Mouse (Mus musculus): ENCODE results near the gene Msmp. TPM values are rescaled to one million over a fixed set of nuclear protein-coding genes. Genes with fewer than 3 reads are reported as not detected.
A peak's percentile ranks its signal among the peaks of the same experiment; 100 is the strongest.

The Msmp gene
- polyA plus RNA-seq, 1 experiment from 2014 or later, result 0.49 TPM

GRCm38 (mm10) chr4:43583421-43583820, 873 bp downstream of the Msmp start:
- Histone ChIP-seq H3K4me2 (ENCODE audit: low read length) (no peak overlapping the region), H3K9me3 (ENCODE audit: control insufficient read depth, low read length) (no peaks in the 10 kb centered on the region), H3K27me3 (replicated peaks; ENCODE audit: control insufficient read depth, insufficient read depth, low read length) (no peaks in the 10 kb centered on the region), H3K4me1 (replicated peaks; ENCODE audit: control insufficient read depth, insufficient read depth, low read length) (peaks cover 8% of the 10 kb centered on the region), H3K9ac (ENCODE audit: low read length) (no peak overlapping the region), H3K36me3 (ENCODE audit: control insufficient read depth, insufficient read depth, low read length) (peaks cover 41% of the 10 kb centered on the region), H3K4me3 (ENCODE audit: low read depth, low read length) (no peak overlapping the region), H3K27ac (ENCODE audit: low read depth) (no peak overlapping the region)
- ATAC-seq (replicated peaks; ENCODE audit: low FRiP score, low TSS enrichment, low read depth) (no peak), DNase-seq (ENCODE audit: low spot score) (peak; percentile 29)
- WGBS, result 65% methylated on average over 7 of the region's 7 CpGs

DNA sequence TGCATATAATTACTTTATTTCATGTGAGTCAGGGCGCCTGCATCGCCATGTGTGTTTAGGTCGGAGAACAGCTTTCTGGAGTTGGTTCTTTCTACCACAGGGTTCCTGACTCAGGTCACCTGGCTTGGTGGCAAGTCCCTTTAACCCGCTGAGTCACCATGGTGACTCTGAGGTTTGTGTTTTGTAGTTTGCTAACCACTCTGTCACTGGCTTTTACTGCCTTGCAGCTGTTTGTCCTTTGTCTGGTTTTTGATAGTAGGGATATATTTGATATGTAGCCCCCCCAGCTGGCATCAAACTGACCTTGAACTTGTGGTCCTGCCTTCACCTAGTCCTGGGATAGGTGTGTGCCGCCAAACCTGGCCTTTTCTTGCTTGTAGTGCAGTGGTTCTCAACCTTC, 2.1 kb downstream of the Msmp start:
- DNase-seq (ENCODE audit: low spot score) (peak; percentile 34), ATAC-seq (replicated peaks; ENCODE audit: low FRiP score, low TSS enrichment, low read depth) (no peak)
- Histone ChIP-seq H3K9ac (ENCODE audit: low read length) (no peak overlapping the region), H3K4me1 (replicated peaks; ENCODE audit: control insufficient read depth, insufficient read depth, low read length) (peaks cover 15% of the 10 kb centered on the region), H3K4me3 (ENCODE audit: low read depth, low read length) (no peak overlapping the region), H3K27me3 (replicated peaks; ENCODE audit: control insufficient read depth, insufficient read depth, low read length) (no peaks in the 10 kb centered on the region), H3K36me3 (ENCODE audit: control insufficient read depth, insufficient read depth, low read length) (peaks cover 41% of the 10 kb centered on the region), H3K9me3 (ENCODE audit: control insufficient read depth, low read length) (no peaks in the 10 kb centered on the region), H3K27ac (ENCODE audit: low read depth) (no peak overlapping the region), H3K4me2 (ENCODE audit: low read length) (no peak overlapping the region)
- 89% methylated on average over 5 of the region's 5 CpGs for WGBS

DNA sequence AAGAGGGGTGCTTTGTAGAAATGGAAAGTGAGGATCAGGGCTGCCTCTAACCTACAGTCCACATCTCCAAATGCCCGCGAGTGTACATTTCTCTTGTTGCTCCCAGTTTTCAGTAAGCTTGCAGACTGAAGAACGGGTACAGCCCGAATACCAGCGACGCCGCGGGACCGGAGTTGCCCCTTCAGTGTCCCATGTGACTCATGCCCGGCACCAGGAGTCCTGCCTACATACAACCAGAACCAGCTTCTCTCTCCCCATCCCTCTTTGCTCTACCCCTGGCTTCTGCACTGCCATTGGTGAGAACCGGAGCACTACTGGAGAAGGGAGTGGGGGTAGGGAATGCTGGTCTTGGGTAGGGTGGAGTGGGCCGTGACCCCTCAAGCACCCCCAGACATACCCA, 2.9 kb downstream of the Msmp start:
- H3K9ac ChIP-seq (ENCODE audit: low read length), result no peak overlapping the region
- DNase-seq (ENCODE audit: low spot score) (peak; percentile 29), ATAC-seq (replicated peaks; ENCODE audit: low FRiP score, low TSS enrichment, low read depth) (no peak)
- no peaks in the 10 kb centered on the region for H3K9me3 ChIP-seq (ENCODE audit: control insufficient read depth, low read length)
- H3K4me3 ChIP-seq (ENCODE audit: low read depth, low read length), result no peak overlapping the region
- WGBS, result 93% methylated on average over 12 of the region's 12 CpGs
- H3K27me3 ChIP-seq (replicated peaks; ENCODE audit: control insufficient read depth, insufficient read depth, low read length), result no peaks in the 10 kb centered on the region
- H3K4me1 ChIP-seq (replicated peaks; ENCODE audit: control insufficient read depth, insufficient read depth, low read length), result peaks cover 23% of the 10 kb centered on the region
- no peak overlapping the region for H3K4me2 ChIP-seq (ENCODE audit: low read length)
- H3K27ac ChIP-seq (ENCODE audit: low read depth), result no peak overlapping the region
- peaks cover 41% of the 10 kb centered on the region for H3K36me3 ChIP-seq (ENCODE audit: control insufficient read depth, insufficient read depth, low read length)

- Histone ChIP-seq H3K9ac (ENCODE audit: low read length) (no peak overlapping the region), H3K4me1 (replicated peaks; ENCODE audit: control insufficient read depth, insufficient read depth, low read length) (peaks cover 27% of the 10 kb centered on the region), H3K4me2 (ENCODE audit: low read length) (no peak overlapping the region), H3K36me3 (ENCODE audit: control insufficient read depth, insufficient read depth, low read length) (peaks cover 41% of the 10 kb centered on the region), H3K9me3 (ENCODE audit: control insufficient read depth, low read length) (no peaks in the 10 kb centered on the region), H3K27ac (ENCODE audit: low read depth) (no peak overlapping the region), H3K27me3 (replicated peaks; ENCODE audit: control insufficient read depth, insufficient read depth, low read length) (no peaks in the 10 kb centered on the region), H3K4me3 (ENCODE audit: low read depth, low read length) (no peak overlapping the region)
- DNase-seq (ENCODE audit: low spot score) (peak; percentile 27), ATAC-seq (replicated peaks; ENCODE audit: low FRiP score, low TSS enrichment, low read depth) (no peak)
- 97% methylated on average over 5 of the region's 5 CpGs for WGBS
These were observed 3.6 kb downstream of the Msmp start for GRCm38 (mm10) chr4:43580721-43581120.

- WGBS, result 87% methylated on average over 6 of the region's 6 CpGs
- H3K9me3 ChIP-seq (ENCODE audit: control insufficient read depth, low read length), result no peaks in the 10 kb centered on the region
- H3K27ac ChIP-seq (ENCODE audit: low read depth), result no peak overlapping the region
- peak overlapping the region; percentile 85; the same call in 1 of the 2 replicates for H3K9ac ChIP-seq (ENCODE audit: low read length)
- peaks cover 41% of the 10 kb centered on the region for H3K36me3 ChIP-seq (ENCODE audit: control insufficient read depth, insufficient read depth, low read length)
- H3K4me2 ChIP-seq (ENCODE audit: low read length), result peak overlapping the region; percentile 99
- H3K4me3 ChIP-seq (ENCODE audit: low read depth, low read length), result peak overlapping the region; percentile 77
- peaks cover 35% of the 10 kb centered on the region for H3K4me1 ChIP-seq (replicated peaks; ENCODE audit: control insufficient read depth, insufficient read depth, low read length)
- ATAC-seq (replicated peaks; ENCODE audit: low FRiP score, low TSS enrichment, low read depth) (no peak), DNase-seq (ENCODE audit: low spot score) (no peak)
- H3K27me3 ChIP-seq (replicated peaks; ENCODE audit: control insufficient read depth, insufficient read depth, low read length), result no peaks in the 10 kb centered on the region
These were observed 4.6 kb downstream of the Msmp start for GRCm38 (mm10) chr4:43579731-43580130.

GRCm38 (mm10) chr4:43579256-43579655, 5.0 kb downstream of the Msmp start:
- Histone ChIP-seq H3K36me3 (ENCODE audit: control insufficient read depth, insufficient read depth, low read length) (peaks cover 41% of the 10 kb centered on the region), H3K4me1 (replicated peaks; ENCODE audit: control insufficient read depth, insufficient read depth, low read length) (peaks cover 35% of the 10 kb centered on the region), H3K27ac (ENCODE audit: low read depth) (peak overlapping the region; percentile 70; the same call in 1 of the 2 replicates), H3K4me3 (ENCODE audit: low read depth, low read length) (peak overlapping the region; percentile 77), H3K9me3 (ENCODE audit: control insufficient read depth, low read length) (no peaks in the 10 kb centered on the region), H3K4me2 (ENCODE audit: low read length) (peak overlapping the region; percentile 99), H3K9ac (ENCODE audit: low read length) (peak overlapping the region; percentile 85), H3K27me3 (replicated peaks; ENCODE audit: control insufficient read depth, insufficient read depth, low read length) (no peaks in the 10 kb centered on the region)
- no peak for ATAC-seq (replicated peaks; ENCODE audit: low FRiP score, low TSS enrichment, low read depth)
- WGBS, result 3% methylated on average over 10 of the region's 10 CpGs
- DNase-seq (ENCODE audit: low spot score), result no peak

DNA sequence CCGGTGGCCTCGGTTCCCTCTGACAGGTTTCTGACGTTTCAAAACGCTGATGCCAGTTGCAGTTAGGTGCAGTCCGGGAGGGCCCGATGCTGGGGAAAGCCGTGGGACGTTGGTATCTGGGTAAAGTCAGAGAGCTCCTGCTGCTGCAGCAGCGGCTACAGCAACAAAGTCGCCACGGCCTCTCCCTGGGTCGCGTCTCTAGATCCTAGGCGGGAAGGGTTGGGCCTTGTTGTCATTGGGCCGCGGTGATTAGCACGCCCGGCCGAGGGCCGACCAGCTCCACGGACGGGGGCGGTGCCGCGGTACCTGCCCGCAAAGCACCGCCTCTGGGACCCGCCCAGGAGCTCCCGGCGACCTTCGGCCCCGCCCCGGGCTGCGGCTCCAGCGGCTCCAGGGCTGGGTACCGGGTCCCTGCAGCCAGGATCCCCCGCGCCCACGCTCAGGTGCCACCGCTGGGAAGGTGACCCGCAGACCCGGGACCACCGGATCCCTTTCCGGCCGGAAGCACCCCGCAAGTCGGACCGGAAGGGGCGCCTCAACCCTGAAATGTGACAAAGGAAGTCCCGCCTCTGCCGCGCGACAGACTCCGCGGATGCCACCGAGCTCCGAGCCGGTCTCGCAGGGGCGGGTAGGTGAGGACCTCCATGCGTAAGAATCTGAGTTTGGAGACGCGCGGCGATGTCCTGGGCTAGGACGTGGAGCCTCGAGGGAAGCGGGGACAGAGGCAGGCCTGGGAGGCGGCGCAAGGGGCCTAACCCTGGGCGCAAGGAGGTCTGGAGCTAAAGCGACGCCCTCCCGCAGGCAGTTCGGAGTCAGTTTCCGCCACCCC, 5.7 kb downstream of the Msmp start, which contains the start of the genes Rgp1 and Gba2:
Gene Rgp1 (plus strand): TSS at position 340 of the 829 bp plus-strand sequence.
Gene Gba2 (minus strand): TSS at position 498 of the 829 bp plus-strand sequence.
- Histone ChIP-seq H3K4me1 (replicated peaks; ENCODE audit: control insufficient read depth, insufficient read depth, low read length) (peaks cover 35% of the 10 kb centered on the region), H3K9me3 (ENCODE audit: control insufficient read depth, low read length) (no peaks in the 10 kb centered on the region), H3K4me3 (ENCODE audit: low read depth, low read length) (peak within 1 kb of the TSS; percentile 77), H3K4me2 (ENCODE audit: low read length) (peak within 1 kb of the TSS; percentile 99), H3K36me3 (ENCODE audit: control insufficient read depth, insufficient read depth, low read length) (peaks cover 42% of the 10 kb centered on the region), H3K27ac (ENCODE audit: low read depth) (peak within 1 kb of the TSS; percentile 70), H3K27me3 (replicated peaks; ENCODE audit: control insufficient read depth, insufficient read depth, low read length) (no peaks in the 10 kb centered on the region), H3K9ac (ENCODE audit: low read length) (peak within 1 kb of the TSS; percentile 85)
- under 1% methylated on average over 75 of the region's 76 CpGs for WGBS
- ATAC-seq (replicated peaks; ENCODE audit: low FRiP score, low TSS enrichment, low read depth) (peak; percentile 92), DNase-seq (ENCODE audit: low spot score) (peak; percentile 93)

DNA sequence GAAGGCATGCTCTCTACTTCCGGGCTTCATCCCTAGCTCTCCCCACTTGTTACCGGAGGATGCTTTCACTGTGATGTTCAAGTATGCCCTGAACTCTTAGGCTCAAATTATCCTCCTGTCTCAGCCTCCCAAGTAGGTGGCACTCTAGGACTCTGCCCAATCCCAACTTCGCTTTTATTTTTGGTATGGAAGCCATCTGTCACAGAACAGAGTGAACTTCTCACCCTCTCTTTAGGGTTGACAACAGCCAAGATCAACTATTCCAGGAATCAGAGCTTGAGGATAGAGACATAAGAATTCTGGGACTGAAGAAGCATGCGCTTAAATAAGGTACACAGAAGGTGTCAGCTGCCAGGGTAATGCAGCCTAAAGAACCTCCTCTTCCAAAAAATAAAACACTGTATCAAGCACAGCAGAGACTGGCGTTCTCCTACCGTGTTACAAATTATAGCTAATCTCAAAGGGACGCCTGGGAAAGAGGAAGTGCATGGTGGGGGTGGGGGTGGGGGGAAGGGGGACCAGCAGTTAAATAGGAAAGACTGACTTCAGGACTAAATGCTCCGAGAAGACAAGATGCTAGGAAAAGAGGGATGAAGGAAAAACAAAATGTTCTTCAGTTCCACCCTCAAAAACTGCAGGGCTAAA, 6.9 kb downstream of the Msmp start:
- Histone ChIP-seq H3K27me3 (replicated peaks; ENCODE audit: control insufficient read depth, insufficient read depth, low read length) (no peaks in the 10 kb centered on the region), H3K36me3 (ENCODE audit: control insufficient read depth, insufficient read depth, low read length) (peaks cover 36% of the 10 kb centered on the region), H3K9ac (ENCODE audit: low read length) (peak overlapping the region; percentile 85), H3K4me2 (ENCODE audit: low read length) (peak overlapping the region; percentile 99), H3K27ac (ENCODE audit: low read depth) (no peak overlapping the region), H3K4me3 (ENCODE audit: low read depth, low read length) (peak overlapping the region; percentile 77), H3K9me3 (ENCODE audit: control insufficient read depth, low read length) (no peaks in the 10 kb centered on the region), H3K4me1 (replicated peaks; ENCODE audit: control insufficient read depth, insufficient read depth, low read length) (peaks cover 35% of the 10 kb centered on the region)
- DNase-seq (ENCODE audit: low spot score), result no peak
- 41% methylated on average over 8 of the region's 8 CpGs for WGBS
- ATAC-seq (replicated peaks; ENCODE audit: low FRiP score, low TSS enrichment, low read depth), result no peak
